Mouse (Mus musculus) C3H10T1/2 (cell line): ENCODE data around the gene Gpr160. TPM values are rescaled to one million over a fixed set of nuclear protein-coding genes. Genes with fewer than 3 reads are reported as not detected.

Source experiments
- polyA plus RNA-seq, 2 experiments: library from polyadenylated mRNA; unstranded; fragments of >200 nt; fragmentation: generic; extraction: Trizol; gene quantifications; one replicate each; pipeline ENCODE4 v1.2.1; 2012; ENCODE audit warnings: missing spikeins in 2 of 2

The Gpr160 gene
- polyA plus RNA-seq, result under 1 TPM in 1 of 2 experiments, not detected in 1; 0.24 TPM

GRCm38 (mm10) chr3:30855604-30856458 lies at the start of gene Gpr160:
Gene Gpr160, plus strand, starts transcription at chr3:30855950.

Other genes with a start within 250 kb of the Gpr160 start
- not detected for gene Lrriq4, start 211.4 kb upstream of the Gpr160 start, polyA plus RNA-seq
- not detected for gene Lrrc34, start 208.1 kb upstream of the Gpr160 start, polyA plus RNA-seq
- gene Lrrc31, start 156.1 kb upstream of the Gpr160 start, polyA plus RNA-seq, result not detected
- gene Samd7, start 109.7 kb upstream of the Gpr160 start, polyA plus RNA-seq, result not detected
- 10 to 100 TPM in 1 of 2 experiments, 1 to 10 TPM in 1; 3.1 to 26.1 TPM for gene Sec62, start 63.1 kb upstream of the Gpr160 start, polyA plus RNA-seq
- 1 to 10 TPM in 1 of 2 experiments, under 1 TPM in 1; 0.29 to 4.4 TPM for gene Phc3, start 113.5 kb downstream of the Gpr160 start, polyA plus RNA-seq
- gene Prkci, start 139.8 kb downstream of the Gpr160 start, polyA plus RNA-seq, result 1 to 10 TPM in 1 of 2 experiments, under 1 TPM in 1; 0.68 to 6.9 TPM
- gene Skil, start 239.1 kb downstream of the Gpr160 start, polyA plus RNA-seq, result under 1 TPM; 0.16 to 0.42 TPM